Mouse (Mus musculus): ENCODE results near the gene Zcchc24.

- TF ChIP-seq CTCF (IDR thresholded peaks at IDR 0.05) (no peak), EP300 (IDR thresholded peaks at IDR 0.05) (no peak)
These were observed 2.9 kb downstream of the Zcchc24 start for GRCm38 (mm10) chr14:25765921-25766320.

Data from lung, postnatal 0 days (tissue).